8 mouse cellular contexts compared by ENCODE assay signal in the genomic region with DNA sequence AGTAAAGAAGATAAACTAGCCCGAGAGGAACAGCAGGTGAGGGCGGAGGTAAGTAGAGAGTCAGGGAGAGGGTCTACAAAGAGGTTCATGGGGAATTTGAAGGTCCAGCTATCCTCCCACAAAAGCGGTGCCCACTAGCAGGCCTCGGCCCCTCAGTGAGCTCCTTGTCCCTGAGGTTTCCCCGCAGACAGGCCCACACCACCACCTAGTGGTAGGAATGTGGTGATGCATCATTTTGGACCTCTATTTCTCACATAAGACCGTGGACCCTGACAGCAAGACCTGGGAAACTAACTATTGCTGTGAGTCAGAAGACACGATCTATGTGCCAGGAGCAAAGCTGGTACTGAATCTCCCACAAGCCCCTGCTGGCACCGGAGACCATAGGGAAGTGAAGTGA. TPM values are rescaled to one million over a fixed set of nuclear protein-coding genes. Genes with fewer than 3 reads are reported as not detected.
DNase-seq lines count a peak whose midpoint lies in the region; ATAC-seq and TF ChIP-seq lines count a peak whose summit lies in the region.

No protein-coding gene starts in this region.

- no peak overlapping the region for H3K9ac ChIP-seq in midbrain, embryonic 15.5 days
- H3K9ac ChIP-seq in hindbrain, embryonic 16.5 days (ENCODE audit: low read depth, low read length): no peak overlapping the region
- no peak overlapping the region for H3K9ac ChIP-seq in stomach, embryonic 15.5 days

- H3K4me2 ChIP-seq in midbrain, embryonic 15.5 days: no peak overlapping the region
- no peak overlapping the region for H3K4me2 ChIP-seq in hindbrain, embryonic 16.5 days (ENCODE audit: low read length)
- no peak overlapping the region for H3K4me2 ChIP-seq in stomach, embryonic 15.5 days

- peak; percentile 81 for DNase-seq in midbrain, embryonic 10.5 days (ENCODE audit: low spot score)
- DNase-seq in cerebellum, adult 2 months: peak; percentile 71 to 75
- peak; percentile 52 to 74 for DNase-seq in frontal cortex, postnatal 10 days (ENCODE audit: low spot score in 2 of 2)
- peak; percentile 26 to 85 for DNase-seq in left cerebral cortex, adult 9 months (ENCODE audit: low spot score in 2 of 2)
- peak; percentile 66 to 72 for DNase-seq in natural killer cell, adult 2 months (ENCODE audit: low spot score in 2 of 2)

- no peaks in the 10 kb centered on the region for H3K9me3 ChIP-seq in midbrain, embryonic 10.5 days (replicated peaks)
- H3K9me3 ChIP-seq in midbrain, embryonic 15.5 days: no peaks in the 10 kb centered on the region
- H3K9me3 ChIP-seq in hindbrain, embryonic 16.5 days (ENCODE audit: control insufficient read depth, low read length): no peaks in the 10 kb centered on the region
- H3K9me3 ChIP-seq in stomach, embryonic 15.5 days: no peaks in the 10 kb centered on the region

- H3K4me1 ChIP-seq in midbrain, embryonic 10.5 days: no peaks in the 10 kb centered on the region
- H3K4me1 ChIP-seq in midbrain, embryonic 15.5 days: no peaks in the 10 kb centered on the region
- H3K4me1 ChIP-seq in cerebellum, adult 2 months (ENCODE audit: control insufficient read depth, insufficient read depth, low read length): no peaks in the 10 kb centered on the region
- no peaks in the 10 kb centered on the region for H3K4me1 ChIP-seq in hindbrain, embryonic 16.5 days (ENCODE audit: control insufficient read depth, insufficient read depth, low read depth, low read length)
- H3K4me1 ChIP-seq in stomach, embryonic 15.5 days: peaks cover 3% of the 10 kb centered on the region; the same call in 1 of the 2 replicates

- peak; percentile 96 for TF ChIP-seq CTCF in cerebellum, adult 2 months (IDR thresholded peaks at IDR 0.05; ENCODE audit: borderline replicate concordance, insufficient read depth, low read depth, low read length)

- TF ChIP-seq POLR2A in cerebellum, adult 2 months (IDR thresholded peaks at IDR 0.05; ENCODE audit: borderline replicate concordance, insufficient read depth, low read length): no peak

- ATAC-seq in midbrain, embryonic 15.5 days (replicated peaks): no peak
- ATAC-seq in hindbrain, embryonic 16.5 days: peak; percentile 65; the same call in 1 of the 2 replicates
- ATAC-seq in stomach, embryonic 15.5 days (ENCODE audit: insufficient read depth, low FRiP score, low read depth): 0 out of 2 replicates have a peak, but pooled peaks have one; percentile 25

- H3K4me3 ChIP-seq in midbrain, embryonic 10.5 days: no peak overlapping the region
- no peak overlapping the region for H3K4me3 ChIP-seq in midbrain, embryonic 15.5 days
- H3K4me3 ChIP-seq in cerebellum, adult 2 months (replicated peaks; ENCODE audit: insufficient read depth, low read depth, low read length): no peak overlapping the region
- no peak overlapping the region for H3K4me3 ChIP-seq in hindbrain, embryonic 16.5 days (ENCODE audit: low read length)
- H3K4me3 ChIP-seq in stomach, embryonic 15.5 days (replicated peaks): no peak overlapping the region

- H3K27ac ChIP-seq in midbrain, embryonic 10.5 days (replicated peaks): no peak overlapping the region
- no peak overlapping the region for H3K27ac ChIP-seq in midbrain, embryonic 15.5 days
- no peak overlapping the region for H3K27ac ChIP-seq in cerebellum, adult 2 months (ENCODE audit: insufficient read depth, low read length)
- H3K27ac ChIP-seq in hindbrain, embryonic 16.5 days (ENCODE audit: low read depth, low read length): no peak overlapping the region
- H3K27ac ChIP-seq in stomach, embryonic 15.5 days: no peak overlapping the region

- H3K36me3 ChIP-seq in midbrain, embryonic 10.5 days: no peaks in the 10 kb centered on the region
- H3K36me3 ChIP-seq in midbrain, embryonic 15.5 days (replicated peaks): no peaks in the 10 kb centered on the region
- no peaks in the 10 kb centered on the region for H3K36me3 ChIP-seq in hindbrain, embryonic 16.5 days (ENCODE audit: control insufficient read depth, insufficient read depth, low read length)
- no peaks in the 10 kb centered on the region for H3K36me3 ChIP-seq in stomach, embryonic 15.5 days

- 12% methylated on average over 8 of the region's 8 CpGs for WGBS in midbrain, embryonic 10.5 days
- WGBS in midbrain, embryonic 15.5 days: 15% methylated on average over 8 of the region's 8 CpGs
- 15% methylated on average over 8 of the region's 8 CpGs for WGBS in cerebellum, adult 2 months
- WGBS in hindbrain, embryonic 16.5 days: 17% methylated on average over 8 of the region's 8 CpGs
- 11% methylated on average over 8 of the region's 8 CpGs for WGBS in stomach, embryonic 15.5 days

- H3K27me3 ChIP-seq in midbrain, embryonic 10.5 days (ENCODE audit: low read depth, poor library complexity, severe bottlenecking): no peaks in the 10 kb centered on the region
- H3K27me3 ChIP-seq in midbrain, embryonic 15.5 days (replicated peaks): no peaks in the 10 kb centered on the region
- H3K27me3 ChIP-seq in cerebellum, adult 2 months (ENCODE audit: control insufficient read depth, insufficient read depth, low read length): no peaks in the 10 kb centered on the region
- no peaks in the 10 kb centered on the region for H3K27me3 ChIP-seq in hindbrain, embryonic 16.5 days (replicated peaks; ENCODE audit: control insufficient read depth, insufficient read depth, low read length)
- H3K27me3 ChIP-seq in stomach, embryonic 15.5 days (replicated peaks): no peaks in the 10 kb centered on the region

RNA-seq across cellular contexts. Expression of a gene that starts 9.8 kb away (rescaled TPM):
- polyA plus RNA-seq in midbrain, embryonic 10.5 days (2016; fragmentation: Nextera tagmentation; extraction: Ambion mirVana): not detected in 2 replicates
- not detected in 2 replicates for polyA plus RNA-seq in midbrain, embryonic 15.5 days (2015; fragmentation: Nextera tagmentation; extraction: Ambion mirVana)
- polyA plus RNA-seq in cerebellum, adult 2 months (2012; rRNA removed): not detected in 2 replicates
- not detected in 2 replicates for polyA plus RNA-seq in hindbrain, embryonic 16.5 days (2015; fragmentation: Nextera tagmentation; extraction: Ambion mirVana)
- polyA plus RNA-seq in stomach, embryonic 15.5 days (2015; fragmentation: Nextera tagmentation; extraction: Ambion mirVana): 0.92 and 1.3 TPM in 2 replicates

RNA-seq across cellular contexts. Expression of a gene that starts 14.3 kb away (rescaled TPM):
- polyA plus RNA-seq in midbrain, embryonic 10.5 days (2016; fragmentation: Nextera tagmentation; extraction: Ambion mirVana): not detected in 2 replicates
- polyA plus RNA-seq in midbrain, embryonic 15.5 days (2015; fragmentation: Nextera tagmentation; extraction: Ambion mirVana): not detected in 2 replicates
- 0.11 and 0.19 TPM in 2 replicates for polyA plus RNA-seq in cerebellum, adult 2 months (2012; rRNA removed)
- polyA plus RNA-seq in hindbrain, embryonic 16.5 days (2015; fragmentation: Nextera tagmentation; extraction: Ambion mirVana): 0.29 TPM in 1 of 2 replicates, not detected in the other
- polyA plus RNA-seq in stomach, embryonic 15.5 days (2015; fragmentation: Nextera tagmentation; extraction: Ambion mirVana): 2.6 and 3.3 TPM in 2 replicates

RNA-seq across cellular contexts. Expression of a gene that starts 27.5 kb away (rescaled TPM):
- polyA plus RNA-seq in midbrain, embryonic 10.5 days (2016; fragmentation: Nextera tagmentation; extraction: Ambion mirVana): not detected in 2 replicates
- not detected in 2 replicates for polyA plus RNA-seq in midbrain, embryonic 15.5 days (2015; fragmentation: Nextera tagmentation; extraction: Ambion mirVana)
- polyA plus RNA-seq in cerebellum, adult 2 months (2012; rRNA removed): not detected in 2 replicates
- polyA plus RNA-seq in hindbrain, embryonic 16.5 days (2015; fragmentation: Nextera tagmentation; extraction: Ambion mirVana): not detected in 2 replicates
- polyA plus RNA-seq in stomach, embryonic 15.5 days (2015; fragmentation: Nextera tagmentation; extraction: Ambion mirVana): 0.57 and 0.93 TPM in 2 replicates
